Mouse (Mus musculus) naive thymus-derived CD4-positive, alpha-beta T cell, adult 2 months (primary cell): Measurements from ENCODE around the gene Olfr97.
"Not testable (repeated sequence)": the region's sequence is repeated elsewhere in the genome, so short reads cannot be mapped to it uniquely, and the experiment has no call there.

ENCODE experiments used
- DNase-seq: peaks from one replicate; pipeline ENCODE4 v3.0.0-alpha.2; 2011; ENCODE audit warnings: low read depth

The Olfr97 gene

GRCm38 (mm10) chr17:37237230-37237629 is at the start of gene Olfr97:
Gene Olfr97, minus strand, starts transcription at chr17:37237330.
- not testable (repeated sequence) for DNase-seq

DNA sequence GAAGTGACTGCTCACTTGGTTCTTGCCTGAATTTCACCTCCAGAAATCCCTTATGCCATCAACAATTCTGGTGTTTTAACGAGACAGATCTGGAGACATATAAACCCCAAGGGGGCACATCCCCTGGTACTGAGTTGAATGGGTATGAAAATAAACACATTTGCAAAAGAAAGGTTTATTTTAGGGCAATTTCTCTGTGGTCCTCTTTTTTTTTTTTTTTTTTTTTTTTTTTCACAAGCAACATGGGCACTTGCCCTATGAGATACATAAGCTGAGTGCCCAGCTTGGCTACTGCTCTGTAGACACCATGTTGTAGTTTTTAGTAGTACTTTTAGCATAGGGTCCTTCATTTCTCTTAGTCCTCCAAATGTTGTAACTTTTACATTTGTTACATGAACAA is 46.2 kb upstream of the Olfr97 start, which contains the start of gene Olfr99:
TSS of gene Olfr99 (minus strand) at position 101 of the 400 bp plus-strand sequence.
- DNase-seq, result no peak

DNA sequence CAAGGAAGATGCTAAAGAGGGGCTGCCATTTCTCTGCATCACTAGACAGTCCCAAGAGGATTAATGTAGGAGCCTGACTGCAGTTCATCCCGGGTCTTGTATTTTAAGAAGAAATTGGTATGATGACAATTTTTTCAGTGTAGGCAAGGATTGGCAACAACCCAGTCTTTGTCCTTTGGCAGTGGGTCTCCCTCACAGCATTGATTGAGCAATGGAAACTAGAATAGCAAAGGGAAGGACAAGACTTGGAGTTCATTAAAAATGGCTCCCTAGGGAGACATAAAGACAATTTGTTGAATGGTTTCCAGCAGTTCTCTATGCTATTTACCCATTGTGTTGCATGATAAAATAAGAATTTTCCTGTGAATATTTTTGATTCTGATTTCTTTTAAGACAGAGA is 43.2 kb upstream of the Olfr97 start:
- no peak for DNase-seq

DNA sequence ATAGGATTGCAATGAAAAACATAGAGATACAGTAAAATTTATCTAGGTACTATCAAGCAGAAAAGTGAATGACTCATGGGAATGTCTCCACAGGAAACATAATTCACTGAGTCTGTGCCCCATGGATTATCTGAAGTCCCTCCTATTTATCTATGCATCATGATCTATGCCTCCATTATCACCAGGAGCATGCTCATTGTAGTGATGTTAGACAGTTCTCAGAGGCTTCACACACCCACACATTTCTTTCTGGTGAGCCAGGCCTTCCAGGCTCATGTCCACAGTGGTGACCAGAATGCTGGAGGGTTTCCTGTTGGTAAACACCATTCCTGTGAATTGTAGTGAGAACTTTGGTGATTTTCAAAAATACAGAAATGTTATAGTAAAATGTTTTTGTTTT is 39.4 kb upstream of the Olfr97 start:
- no peak for DNase-seq

GRCm38 (mm10) chr17:37275626-37276248 is 38.6 kb upstream of the Olfr97 start:
- DNase-seq, result no peak

DNA sequence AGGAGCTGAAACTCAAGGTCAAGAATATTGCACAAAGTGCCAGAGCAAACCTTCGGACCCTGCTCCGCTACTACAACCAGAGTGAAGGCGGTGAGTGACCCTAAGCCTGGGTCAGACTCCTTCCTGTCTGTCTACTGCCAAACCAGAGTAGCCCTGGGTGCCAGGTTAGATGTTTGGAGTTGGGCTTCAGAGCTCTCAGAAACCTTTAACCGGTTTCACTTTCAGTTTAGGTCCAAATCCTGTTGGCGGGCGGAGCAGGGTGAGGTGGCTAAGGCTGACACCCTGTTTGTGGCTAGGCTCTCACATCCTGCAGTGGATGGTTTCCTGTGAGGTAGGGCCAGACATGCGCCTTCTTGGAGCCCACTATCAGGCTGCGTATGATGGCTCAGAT is 33.6 kb upstream of the Olfr97 start:
- peak; percentile 92 for DNase-seq

DNA sequence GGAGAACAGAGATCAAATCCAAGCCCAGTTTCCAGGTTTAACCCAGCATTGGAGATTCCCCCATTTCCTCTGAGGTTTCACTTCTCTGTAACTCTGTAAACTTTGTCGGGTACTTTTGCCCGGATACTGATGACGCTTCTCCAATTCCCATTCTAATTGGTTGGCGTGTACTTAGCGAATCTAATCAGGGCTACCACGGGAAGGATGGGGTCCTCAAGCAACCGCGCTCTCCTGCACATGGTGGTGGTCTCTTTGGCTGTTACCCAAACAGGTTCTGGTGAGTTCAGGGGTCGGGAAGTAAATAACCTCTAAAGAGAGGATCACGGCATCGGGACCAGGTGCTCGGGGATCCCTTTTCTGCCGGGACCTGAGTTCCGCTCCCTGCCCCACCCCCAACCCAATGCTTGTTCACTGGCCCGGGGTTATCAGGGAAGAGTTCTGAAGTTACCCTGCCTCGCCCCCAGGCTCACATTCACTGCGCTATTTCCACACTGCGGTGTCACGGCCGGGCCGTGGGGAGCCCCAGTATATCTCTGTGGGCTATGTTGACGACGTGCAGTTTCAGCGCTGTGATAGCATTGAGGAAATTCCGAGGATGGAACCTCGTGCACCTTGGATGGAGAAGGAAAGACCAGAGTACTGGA is 33.0 kb upstream of the Olfr97 start, which contains the start of gene H2-M3:
TSS of gene H2-M3 (plus strand) at position 163 of the 644 bp plus-strand sequence.
- DNase-seq, result peak; percentile 99

- no peak for DNase-seq
Measured at GRCm38 (mm10) chr17:37263626-37264025, 26.5 kb upstream of the Olfr97 start, which contains the start of gene Olfr98. Gene Olfr98, minus strand, starts transcription at chr17:37263749.

DNA sequence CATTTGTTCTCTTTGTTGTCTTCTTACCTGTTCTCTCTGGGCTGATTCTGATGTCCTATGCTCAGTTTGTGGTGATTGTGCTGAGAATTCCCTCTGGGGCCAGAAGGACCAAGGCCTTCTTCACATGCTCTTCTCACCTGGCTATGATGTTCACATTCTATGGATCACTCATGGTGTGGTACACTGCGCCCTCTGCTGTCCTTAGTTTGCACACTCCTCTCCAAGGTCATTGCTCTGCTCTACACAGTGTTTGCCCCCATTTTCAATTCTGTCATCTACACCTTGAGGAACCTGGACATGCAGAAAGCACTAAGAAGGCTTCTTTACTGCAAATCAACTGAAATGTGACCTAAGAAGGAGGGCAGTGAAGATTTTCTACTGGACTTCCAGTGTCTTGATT is 13.4 kb upstream of the Olfr97 start:
- peak; percentile 66 for DNase-seq

DNA sequence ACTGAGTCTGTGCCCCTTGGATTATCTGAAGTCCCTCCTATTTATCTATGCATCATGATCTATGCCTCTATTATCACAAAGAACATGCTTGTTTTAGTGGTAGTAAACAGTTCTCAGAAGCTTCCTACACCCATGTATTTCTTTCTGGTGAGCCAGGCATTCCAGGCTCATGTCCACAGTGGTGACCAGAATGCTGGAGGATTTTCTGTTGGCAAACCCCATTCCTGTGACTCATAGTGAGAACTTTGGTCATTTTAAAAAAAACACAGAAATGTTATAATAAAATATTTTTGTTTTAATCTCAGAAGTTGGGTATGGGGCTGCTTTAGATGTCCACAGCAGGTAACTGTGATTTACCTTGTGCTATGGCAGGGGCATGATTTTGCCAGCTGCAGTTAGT is 12.3 kb upstream of the Olfr97 start:
- no peak for DNase-seq

- DNase-seq, result peak; percentile 82
Measured at GRCm38 (mm10) chr17:37246715-37247114, 9.6 kb upstream of the Olfr97 start.

DNA sequence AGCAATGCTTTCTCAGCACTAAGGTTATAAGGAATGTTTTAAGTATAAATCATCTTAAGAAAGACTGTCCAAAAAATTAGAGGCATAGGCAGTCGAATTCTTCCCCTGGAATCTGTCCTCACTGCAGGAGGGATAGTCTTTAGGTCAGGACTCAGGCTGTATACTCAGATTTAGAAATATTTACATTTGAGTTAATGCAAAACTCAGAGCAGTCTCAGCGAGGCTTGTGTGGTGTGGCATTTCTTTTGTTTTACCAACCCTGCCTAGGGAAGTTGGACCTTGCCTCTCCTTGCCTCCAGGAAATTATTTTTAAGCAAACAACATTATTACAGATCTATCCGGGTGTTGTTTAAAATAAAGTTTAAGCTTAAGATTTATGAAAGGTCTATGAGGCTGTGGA is 5.1 kb upstream of the Olfr97 start:
- no peak for DNase-seq

DNA sequence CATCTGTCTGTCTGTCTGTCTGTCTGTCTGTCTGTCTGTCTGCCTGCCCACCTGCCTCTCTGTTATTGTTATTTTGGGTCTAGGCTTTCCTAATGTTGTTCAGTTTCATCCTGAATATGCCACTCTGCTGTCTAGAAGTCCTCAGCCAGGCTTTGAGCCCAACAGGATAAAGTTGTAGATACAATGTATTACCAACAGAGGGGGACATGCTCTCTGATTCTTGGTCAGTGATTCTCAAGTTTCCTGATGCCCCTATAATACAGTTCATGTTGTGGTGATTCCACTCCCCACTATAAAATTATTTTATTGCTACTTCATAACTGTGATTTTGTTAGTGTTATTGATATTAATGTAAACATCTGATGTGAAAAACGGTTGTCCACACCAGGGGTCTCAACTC is 15.3 kb downstream of the Olfr97 start:
- no peak for DNase-seq

DNA sequence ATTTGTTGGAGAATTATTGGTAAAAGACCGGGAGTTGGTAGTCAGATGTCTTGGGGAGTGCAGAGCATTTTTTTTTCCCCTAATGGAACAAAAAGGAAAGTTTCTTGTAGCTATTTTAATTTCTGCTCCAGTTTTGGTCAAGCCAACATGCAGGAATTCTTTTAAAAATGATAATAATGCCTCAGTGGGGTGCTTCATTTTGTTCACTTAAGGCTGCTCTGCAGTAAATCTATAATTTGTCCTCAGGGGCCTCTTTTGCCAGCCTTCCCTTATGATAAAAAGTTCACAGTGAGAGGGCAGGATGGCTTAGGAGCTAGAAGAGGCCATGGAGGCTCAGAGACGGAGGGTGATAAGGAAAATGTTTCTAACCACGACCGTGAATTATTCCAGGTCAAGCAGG is 17.3 kb downstream of the Olfr97 start, which contains the start of gene Olfr96:
TSS of gene Olfr96 (plus strand) at position 301 of the 400 bp plus-strand sequence.
- DNase-seq, result no peak

- DNase-seq, result no peak
Measured at GRCm38 (mm10) chr17:37218486-37218885, 18.6 kb downstream of the Olfr97 start.

DNA sequence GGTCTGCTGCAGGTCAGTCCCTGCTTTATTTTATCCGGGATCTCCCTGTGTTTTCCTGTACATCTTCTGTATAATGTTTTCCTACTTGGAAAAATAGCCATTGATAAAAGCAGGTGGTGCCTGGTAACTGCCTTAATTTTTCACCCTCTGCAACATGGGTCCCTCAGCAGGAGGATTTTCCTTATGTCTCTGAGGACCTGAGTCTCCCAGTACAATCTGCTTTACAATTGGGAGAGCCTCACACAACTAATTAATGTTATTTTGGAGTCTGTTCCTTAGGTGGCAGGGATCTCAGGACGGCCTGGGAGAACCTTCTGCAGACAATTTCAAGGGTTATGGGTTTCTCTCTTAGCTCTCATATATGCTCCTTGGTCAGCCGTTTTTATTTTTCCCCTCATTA is 24.1 kb downstream of the Olfr97 start, which contains the start of gene Olfr95:
TSS of gene Olfr95 (minus strand) at position 101 of the 400 bp plus-strand sequence.
- no peak for DNase-seq

DNA sequence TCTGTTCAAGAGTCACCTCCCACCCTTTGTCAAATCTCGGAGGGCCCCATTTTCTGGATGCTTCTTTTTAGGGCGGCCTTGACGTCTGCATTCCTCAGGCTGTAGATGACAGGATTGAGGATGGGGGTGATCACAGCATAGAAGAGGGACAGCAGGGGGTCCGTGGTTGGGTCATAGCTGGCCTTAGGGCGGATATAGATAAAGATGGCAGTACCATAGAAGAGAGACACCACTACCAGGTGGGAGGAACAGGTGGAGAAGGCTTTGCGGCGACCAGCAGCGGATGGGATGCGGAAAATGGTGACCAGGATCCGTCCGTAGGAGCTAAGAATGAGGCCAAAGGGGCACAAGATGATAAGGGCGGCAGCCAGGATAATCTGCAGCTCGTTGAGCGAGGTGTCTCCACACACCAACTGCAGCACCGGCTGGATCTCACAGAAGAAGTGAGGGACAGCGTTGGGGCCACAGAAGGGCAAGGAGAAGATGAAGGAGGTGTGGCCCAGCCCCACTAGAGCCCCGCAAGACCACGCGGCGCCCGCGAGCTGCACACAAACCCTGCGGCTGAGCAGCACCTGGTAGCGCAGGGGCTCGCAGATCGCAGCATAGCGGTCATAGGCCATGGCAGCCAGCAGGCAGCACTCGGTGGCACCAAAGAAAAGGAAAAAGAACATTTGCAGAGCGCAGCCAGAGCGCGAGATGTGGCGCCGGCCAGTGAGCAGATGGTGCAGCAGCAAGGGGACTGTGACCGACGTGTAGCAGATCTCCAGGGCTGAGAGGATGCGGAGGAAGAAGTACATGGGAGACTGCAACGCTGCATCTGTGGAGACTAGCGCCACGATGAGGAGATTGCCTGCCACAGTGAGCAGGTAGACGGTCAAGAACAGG is 26.0 kb downstream of the Olfr97 start:
- DNase-seq, result no peak

DNA sequence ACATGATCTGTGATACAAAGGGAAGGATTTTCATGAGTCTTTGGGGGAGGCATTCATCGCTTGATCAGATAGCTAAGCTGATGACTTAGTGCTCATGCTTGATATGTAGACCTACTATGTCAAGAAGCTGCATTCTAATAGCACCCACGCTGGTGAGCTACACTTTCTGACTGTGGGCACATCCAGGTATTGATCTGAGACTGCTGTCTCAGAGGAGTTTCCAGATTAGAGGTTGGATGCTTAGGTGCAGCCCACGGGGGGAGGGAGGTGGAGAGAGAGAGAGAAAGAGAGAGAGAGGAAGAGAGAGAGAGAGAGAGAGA is 33.3 kb downstream of the Olfr97 start:
- DNase-seq, result no peak

DNA sequence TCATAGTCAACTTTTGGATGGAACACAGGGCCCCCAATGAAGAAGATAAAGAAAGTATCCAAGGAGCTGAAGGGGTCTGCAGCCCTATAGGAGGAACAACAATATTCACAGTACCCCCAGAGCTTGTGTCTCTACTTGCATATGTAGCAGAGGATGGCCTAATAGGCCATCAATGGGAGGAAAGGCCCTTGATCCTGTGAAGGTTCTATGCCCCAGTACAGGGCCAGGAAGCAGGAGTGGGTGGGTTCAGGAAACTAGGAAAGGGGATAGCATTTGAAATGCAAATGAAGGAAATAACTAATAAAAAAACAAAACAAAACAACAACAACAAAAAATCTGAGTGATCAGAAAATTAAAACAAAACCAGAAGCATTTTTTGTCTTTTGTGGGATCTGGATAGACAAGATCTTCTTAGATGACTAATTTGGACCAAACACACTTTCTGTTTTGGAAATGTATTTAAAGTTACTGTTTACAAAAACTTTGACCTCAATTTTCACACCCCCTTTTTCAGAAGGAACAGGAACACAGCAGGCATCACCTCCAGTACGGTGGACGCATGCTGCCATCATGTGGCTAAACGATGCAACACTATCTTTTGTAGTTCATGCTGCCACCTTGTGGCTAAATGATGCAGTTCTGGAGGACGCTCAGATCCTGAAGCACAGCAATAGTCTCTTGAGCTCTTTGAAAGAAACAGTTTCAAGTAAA is 33.8 kb downstream of the Olfr97 start:
- DNase-seq, result peak; percentile 82

DNA sequence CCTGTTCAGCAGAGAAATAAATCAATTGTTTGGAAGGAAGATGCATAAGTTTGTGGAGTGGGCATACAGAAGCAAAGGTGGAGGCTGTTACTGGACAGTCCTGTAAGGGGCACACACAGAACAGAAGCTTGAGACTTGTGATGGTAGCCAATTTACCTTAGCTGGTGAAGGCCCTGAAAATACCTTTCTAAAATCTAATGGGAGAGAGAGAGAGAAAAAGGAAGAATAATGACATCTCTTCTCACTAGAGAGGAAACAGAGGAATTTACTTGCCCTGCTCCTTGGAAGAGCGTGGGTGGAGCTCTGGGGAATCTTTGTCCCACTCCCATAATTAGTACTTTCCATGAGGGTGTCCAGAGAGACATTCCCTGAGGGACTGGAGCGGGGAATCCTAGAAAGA is 36.2 kb downstream of the Olfr97 start, which contains the start of gene Olfr94:
TSS of gene Olfr94 (minus strand) at position 101 of the 400 bp plus-strand sequence.
- no peak for DNase-seq

DNA sequence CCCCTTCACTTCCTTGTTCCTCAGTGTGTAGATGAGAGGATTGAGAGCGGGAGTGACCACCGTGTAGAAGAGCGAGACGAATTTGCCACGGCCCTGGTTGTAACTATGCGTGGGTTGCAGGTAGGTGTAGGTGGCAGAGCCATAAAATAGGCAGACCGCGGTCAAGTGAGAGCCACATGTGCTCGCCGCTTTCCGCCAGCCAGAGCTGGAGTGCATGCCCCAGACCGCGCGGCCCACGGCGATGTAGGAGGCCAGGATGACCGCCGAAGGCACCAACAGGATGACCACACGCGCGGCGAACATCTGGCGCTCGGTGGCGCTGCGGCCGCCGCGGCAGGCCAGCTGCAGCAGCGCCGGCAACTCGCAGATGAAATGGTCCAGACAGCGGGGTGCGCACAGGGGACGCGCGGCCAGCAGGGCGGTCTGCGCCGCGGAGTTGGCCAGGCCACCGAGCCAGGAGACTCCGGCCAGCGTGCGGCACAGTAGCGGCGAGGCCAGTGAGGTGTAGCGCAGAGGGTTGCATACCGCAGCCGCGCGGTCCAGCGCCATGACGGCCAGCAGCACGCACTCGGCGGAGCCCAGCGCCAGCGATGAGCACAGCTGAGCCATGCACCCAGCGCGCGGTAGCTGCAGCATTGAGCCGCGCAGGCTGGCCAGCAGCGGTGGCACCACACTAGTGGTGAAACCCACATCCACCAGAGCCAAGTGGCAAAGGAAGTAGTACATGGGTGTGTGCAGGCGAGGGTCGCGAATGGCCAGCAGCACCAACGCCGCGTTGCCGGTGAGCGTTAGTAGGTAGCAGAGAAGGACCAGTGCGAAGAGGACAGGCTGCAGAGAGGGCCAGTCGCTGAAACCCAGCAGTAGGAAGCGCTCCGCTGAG is 40.0 kb downstream of the Olfr97 start:
- DNase-seq, result no peak
